Mouse (Mus musculus) CH12.LX (cell line): ENCODE results near the gene Inpp5b.

Source experiments
- CTCF ChIP-seq, 2 experiments: IDR thresholded peaks in 1 of 2; conservative IDR thresholded peaks in 1 of 2; 2 replicates each; pipeline ENCODE4 v1.5.1; 2011 to 2012; ENCODE audit warnings: low read depth in 2 of 2, low read length in 2 of 2, improper control_type of control experiment in 1 of 2, inconsistent platforms in 1 of 2, mild to moderate bottlenecking in 1 of 2, moderate library complexity in 1 of 2
- GABPA ChIP-seq: IDR thresholded peaks from 2 replicates; pipeline ENCODE4 v1.6.1; 2012; ENCODE audit warnings: low read depth, low read length, improper control_type of control experiment, inconsistent platforms; ENCODE audit not compliant: insufficient replicate concordance
- HCFC1 ChIP-seq: IDR thresholded peaks from 2 replicates; pipeline ENCODE4 v1.6.1; 2012; ENCODE audit warnings: low read depth, mild to moderate bottlenecking, inconsistent platforms, low read length, improper control_type of control experiment
- KAT2A ChIP-seq: IDR thresholded peaks from 2 replicates; pipeline ENCODE4 v1.6.1; 2012; ENCODE audit warnings: low read length, improper control_type of control experiment, inconsistent platforms; ENCODE audit not compliant: insufficient replicate concordance
- MYC ChIP-seq: IDR thresholded peaks from 2 replicates; pipeline ENCODE4 v1.6.1; 2011; ENCODE audit warnings: low read depth, mild to moderate bottlenecking, improper control_type of control experiment, low read length
- PAX5 ChIP-seq: IDR thresholded peaks from 2 replicates; pipeline ENCODE4 v1.6.1; 2012; ENCODE audit warnings: low read length, inconsistent platforms, mixed read lengths
- POLR2A ChIP-seq: IDR thresholded peaks from 2 replicates; pipeline ENCODE4 v1.6.1; 2011; ENCODE audit warnings: low read depth, mild to moderate bottlenecking, improper control_type of control experiment, low read length
- RCOR1 ChIP-seq: conservative IDR thresholded peaks from 2 replicates; pipeline ENCODE4 v1.6.1; 2012; ENCODE audit warnings: low read depth, mild to moderate bottlenecking, inconsistent platforms, low read length, improper control_type of control experiment
- TCF12 ChIP-seq: IDR thresholded peaks from 2 replicates; pipeline ENCODE4 v1.6.1; 2014; ENCODE audit warnings: low read depth, mild to moderate bottlenecking, inconsistent platforms, low read length, improper control_type of control experiment
- ZKSCAN1 ChIP-seq: IDR thresholded peaks from 2 replicates; pipeline ENCODE4 v1.6.1; 2012; ENCODE audit warnings: low read depth, inconsistent platforms, low read length, improper control_type of control experiment, borderline replicate concordance

- no peak for TF ChIP-seq CTCF (conservative IDR thresholded peaks at IDR 0.05 in 1 of 2, IDR thresholded peaks at IDR 0.05 in 1 of 2; ENCODE audit: low read depth in 2 of 2, low read length in 2 of 2)
- TF ChIP-seq MYC = no peak
- no peak for TF ChIP-seq HCFC1
- TF ChIP-seq POLR2A = no peak
- no peak for TF ChIP-seq GABPA
- TF ChIP-seq ZKSCAN1 = no peak
- no peak for TF ChIP-seq KAT2A
- no peak for TF ChIP-seq RCOR1
- no peak for TF ChIP-seq TCF12
- no peak for TF ChIP-seq PAX5
These were observed 4.7 kb upstream of the Inpp5b start for GRCm38 (mm10) chr4:124736952-124737351.
